Mouse (Mus musculus) forebrain, embryonic 10.5 days (tissue): ENCODE measurements around the gene Ifrd2. TPM values are rescaled to one million over a fixed set of nuclear protein-coding genes. Genes with fewer than 3 reads are reported as not detected.

Experiments
- DNase-seq: peaks from one replicate; pipeline ENCODE4 v3.0.0-alpha.2; 2017; ENCODE audit warnings: low spot score; ENCODE audit errors: extremely low spot score
- H3K27ac ChIP-seq: fragments of 300-500 bp; sonication (generic); 2 replicates; pipeline ENCODE4 v1.5.1; 2016; ENCODE audit warnings: mild to moderate bottlenecking
- H3K27me3 ChIP-seq: fragments of 300-500 bp; sonication (generic); 2 replicates; pipeline ENCODE4 v1.6.1; 2016; ENCODE audit warnings: mild to moderate bottlenecking; ENCODE audit not compliant: poor library complexity, severe bottlenecking
- H3K36me3 ChIP-seq: fragments of 300-500 bp; sonication (generic); replicated peaks from 2 replicates; pipeline ENCODE4 v1.6.1; 2016; ENCODE audit warnings: mild to moderate bottlenecking, moderate library complexity
- H3K4me1 ChIP-seq: fragments of 300-500 bp; sonication (generic); 2 replicates; pipeline ENCODE4 v1.6.1; 2016
- H3K4me3 ChIP-seq: fragments of 300-500 bp; sonication (generic); 2 replicates; pipeline ENCODE4 v1.5.1; 2016; ENCODE audit warnings: mild to moderate bottlenecking, moderate library complexity
- H3K9me3 ChIP-seq: fragments of 300-500 bp; sonication (generic); 2 replicates; pipeline ENCODE4 v1.6.1; 2016; ENCODE audit warnings: mild to moderate bottlenecking, moderate library complexity
- WGBS: fragments of 180-500 bp; shearing (Covaris S2); methylation state at CpG from one replicate; pipeline ENCODE4 v1.1.7; 2016; 5-methylcytosine and 5-hydroxymethylcytosine counted together
- polyA plus RNA-seq: library from polyadenylated mRNA; unstranded; fragments of >200 nt; fragmentation: Nextera tagmentation; extraction: Ambion mirVana; gene quantifications from 2 replicates; pipeline ENCODE4 v1.2.1, GENCODE M21; 2016

The Ifrd2 gene
- polyA plus RNA-seq, 1 experiment from 2014 or later, result 58.6 TPM

- peaks cover 81% of the 10 kb centered on the region for H3K4me1 ChIP-seq
- no peaks in the 10 kb centered on the region for H3K27me3 ChIP-seq
- peak overlapping the region; percentile 97 for H3K27ac ChIP-seq
- H3K9me3 ChIP-seq, result no peaks in the 10 kb centered on the region
- peaks cover 86% of the 10 kb centered on the region for H3K36me3 ChIP-seq
- peak; percentile 95 for DNase-seq
- H3K4me3 ChIP-seq, result peak overlapping the region; percentile 80
- 0% methylated on average over 2 of the region's 2 CpGs for WGBS
Measured at GRCm38 (mm10) chr9:107626844-107627277, 39.4 kb downstream of the Ifrd2 start.

DNA sequence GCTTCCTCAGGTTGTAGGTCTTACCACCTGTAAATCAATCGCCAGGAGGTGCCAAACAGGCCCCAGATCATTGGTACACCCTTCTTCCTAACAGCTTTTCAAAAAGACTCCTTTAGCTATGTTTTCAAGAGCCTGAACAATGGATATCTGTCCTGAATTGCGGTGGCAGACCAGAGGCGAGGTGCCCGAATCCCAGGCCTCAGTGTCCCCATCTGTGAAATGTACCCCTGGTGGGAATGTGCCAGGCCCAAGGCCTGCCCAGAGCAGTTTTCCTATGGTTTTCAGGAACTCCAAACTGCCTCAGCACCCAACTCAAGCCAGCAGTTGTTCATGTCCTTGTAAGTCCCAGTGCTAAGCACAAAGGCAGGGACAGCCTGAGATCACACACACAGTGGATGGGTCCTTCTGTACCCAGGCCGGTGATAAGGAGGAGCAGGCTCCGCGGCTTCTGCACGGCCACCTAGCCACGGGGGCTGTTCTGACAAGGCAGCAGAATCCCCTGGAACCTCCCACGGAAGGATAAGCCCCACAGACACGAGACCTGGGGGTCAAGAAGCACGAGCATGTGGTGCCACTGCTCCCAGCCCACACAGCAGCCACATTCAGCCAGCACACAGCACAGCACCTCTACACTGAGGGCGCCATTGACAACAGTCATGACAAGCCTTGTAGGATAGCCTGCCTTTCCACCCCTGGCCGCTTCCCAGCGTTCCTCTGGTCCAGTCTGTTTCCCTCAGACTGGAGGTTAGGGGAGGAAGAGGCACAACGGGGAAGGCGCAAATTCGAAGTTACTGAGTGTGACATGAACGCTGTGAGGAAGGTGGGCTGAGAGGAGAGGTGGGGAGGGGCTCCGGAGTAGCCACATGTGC lies 40.2 kb downstream of the Ifrd2 start:
- no peak for DNase-seq
- H3K4me1 ChIP-seq, result peaks cover 89% of the 10 kb centered on the region

DNA sequence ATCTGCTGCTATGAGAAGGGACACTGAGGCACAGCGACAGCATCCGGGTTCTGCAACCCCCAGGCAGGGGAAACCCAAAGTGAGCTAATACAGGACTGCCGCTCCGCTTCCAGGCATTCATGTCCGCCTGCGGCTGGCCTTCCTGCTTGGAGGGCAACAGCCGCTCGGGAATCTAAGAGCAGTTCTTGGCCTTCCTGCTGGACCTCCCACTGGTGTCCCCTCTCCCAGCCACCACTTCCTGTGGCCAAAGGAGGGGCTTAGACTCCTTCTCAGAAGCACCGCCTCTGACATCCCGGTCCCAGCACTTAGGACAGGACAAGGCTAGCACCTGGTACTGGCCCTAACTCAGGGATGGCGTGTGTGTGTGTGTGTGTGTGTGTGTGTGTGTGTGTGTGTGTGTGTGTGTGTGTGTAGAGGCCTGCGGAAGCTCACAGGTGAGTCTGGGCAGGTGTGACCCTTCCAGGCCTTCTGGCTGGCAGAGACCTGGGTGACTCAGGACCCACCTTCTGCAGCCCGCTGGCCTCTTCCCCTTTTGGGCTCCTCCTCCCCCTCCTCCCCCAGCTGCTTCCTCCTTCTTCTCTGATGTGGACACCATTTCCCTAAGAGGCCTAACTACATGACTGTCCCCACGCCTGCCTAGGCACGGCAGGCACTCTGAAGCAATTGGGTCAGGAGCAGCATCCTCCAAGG lies 41.4 kb downstream of the Ifrd2 start:
- H3K27me3 ChIP-seq, result no peaks in the 10 kb centered on the region
- WGBS, result 33% methylated on average over 15 of the region's 15 CpGs
- H3K4me1 ChIP-seq, result peaks cover 100% of the 10 kb centered on the region
- DNase-seq, result no peak
- H3K36me3 ChIP-seq, result peaks cover 85% of the 10 kb centered on the region
- peak overlapping the region; percentile 80 for H3K4me3 ChIP-seq
- H3K27ac ChIP-seq, result peak overlapping the region; percentile 97
- no peaks in the 10 kb centered on the region for H3K9me3 ChIP-seq

More for the DNA sequence above, 40.2 kb downstream of the Ifrd2 start:
- Histone ChIP-seq H3K27me3 (no peaks in the 10 kb centered on the region), H3K4me3 (peak overlapping the region; percentile 80), H3K36me3 (peaks cover 85% of the 10 kb centered on the region), H3K27ac (peak overlapping the region; percentile 97), H3K9me3 (no peaks in the 10 kb centered on the region)
- WGBS, result 22% methylated on average over 20 of the region's 20 CpGs

GRCm38 (mm10) chr9:107629411-107629730 lies 41.9 kb downstream of the Ifrd2 start:
- no peak for DNase-seq
- Histone ChIP-seq H3K4me3 (peak overlapping the region; percentile 80), H3K27ac (peak overlapping the region; percentile 97), H3K4me1 (peaks cover 100% of the 10 kb centered on the region), H3K36me3 (peaks cover 80% of the 10 kb centered on the region), H3K27me3 (no peaks in the 10 kb centered on the region), H3K9me3 (no peaks in the 10 kb centered on the region)
- 28% methylated on average over 4 of the region's 4 CpGs for WGBS

GRCm38 (mm10) chr9:107629901-107630425 lies 42.5 kb downstream of the Ifrd2 start:
- 7% methylated on average over 14 of the region's 14 CpGs for WGBS
- Histone ChIP-seq H3K4me1 (peaks cover 99% of the 10 kb centered on the region), H3K36me3 (peaks cover 74% of the 10 kb centered on the region), H3K27me3 (no peaks in the 10 kb centered on the region), H3K9me3 (no peaks in the 10 kb centered on the region), H3K27ac (peak overlapping the region; percentile 97), H3K4me3 (peak overlapping the region; percentile 80)
- no peak for DNase-seq

- Histone ChIP-seq H3K4me3 (peak overlapping the region; percentile 80), H3K36me3 (peaks cover 68% of the 10 kb centered on the region), H3K27ac (peak overlapping the region; percentile 97), H3K4me1 (peaks cover 99% of the 10 kb centered on the region), H3K9me3 (no peaks in the 10 kb centered on the region), H3K27me3 (no peaks in the 10 kb centered on the region)
- 0% methylated on average over 4 of the region's 4 CpGs for WGBS
- DNase-seq, result peak; percentile 84
Measured at GRCm38 (mm10) chr9:107630576-107630975, 43.1 kb downstream of the Ifrd2 start.

DNA sequence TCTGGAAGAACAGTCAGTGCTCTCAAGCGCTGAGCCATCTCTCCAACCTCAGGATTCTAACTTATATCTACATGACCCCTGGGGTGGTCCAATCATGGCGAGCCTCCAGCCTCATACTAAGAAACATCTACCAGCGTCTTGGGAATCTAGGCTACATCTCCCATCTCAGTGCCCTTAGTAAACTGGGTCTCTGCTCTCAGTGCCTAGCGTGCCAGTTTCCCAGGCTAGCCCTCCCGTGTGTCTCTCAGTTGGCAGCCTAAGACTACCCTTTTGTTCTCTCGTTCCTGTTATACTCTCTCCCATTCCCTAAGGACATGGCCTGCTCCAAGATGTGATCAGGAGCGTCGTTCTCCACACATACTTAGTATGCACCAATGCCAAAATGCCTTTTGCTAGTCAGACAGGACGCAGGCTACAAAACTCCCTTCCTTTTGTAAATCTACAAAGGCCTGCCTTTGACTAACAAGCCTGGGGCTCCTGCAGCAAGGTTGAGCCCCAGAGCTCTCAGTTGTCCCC lies 43.9 kb downstream of the Ifrd2 start:
- no peak for DNase-seq
- Histone ChIP-seq H3K27me3 (no peaks in the 10 kb centered on the region), H3K27ac (peak overlapping the region; percentile 97), H3K4me3 (peak overlapping the region; percentile 80), H3K4me1 (peaks cover 99% of the 10 kb centered on the region), H3K36me3 (peaks cover 60% of the 10 kb centered on the region), H3K9me3 (no peaks in the 10 kb centered on the region)
- WGBS, result 36% methylated on average over 9 of the region's 9 CpGs

GRCm38 (mm10) chr9:107631861-107632260 lies 44.4 kb downstream of the Ifrd2 start:
- no peaks in the 10 kb centered on the region for H3K27me3 ChIP-seq
- peaks cover 99% of the 10 kb centered on the region for H3K4me1 ChIP-seq
- H3K4me3 ChIP-seq, result peak overlapping the region; percentile 80
- peaks cover 58% of the 10 kb centered on the region for H3K36me3 ChIP-seq
- no peak for DNase-seq
- H3K9me3 ChIP-seq, result no peaks in the 10 kb centered on the region
- peak overlapping the region; percentile 97 for H3K27ac ChIP-seq
- 64% methylated on average over 8 of the region's 8 CpGs for WGBS

GRCm38 (mm10) chr9:107632478-107632877 lies 45.0 kb downstream of the Ifrd2 start:
- peak overlapping the region; percentile 80 for H3K4me3 ChIP-seq
- no peaks in the 10 kb centered on the region for H3K9me3 ChIP-seq
- no peaks in the 10 kb centered on the region for H3K27me3 ChIP-seq
- peaks cover 99% of the 10 kb centered on the region for H3K4me1 ChIP-seq
- 50% methylated on average over 6 of the region's 6 CpGs for WGBS
- peaks cover 55% of the 10 kb centered on the region for H3K36me3 ChIP-seq
- DNase-seq, result no peak
- H3K27ac ChIP-seq, result peak overlapping the region; percentile 97

- Histone ChIP-seq H3K27ac (peak overlapping the region; percentile 97), H3K36me3 (peaks cover 48% of the 10 kb centered on the region), H3K27me3 (no peaks in the 10 kb centered on the region), H3K9me3 (no peaks in the 10 kb centered on the region), H3K4me1 (peaks cover 98% of the 10 kb centered on the region), H3K4me3 (peak overlapping the region; percentile 80)
- DNase-seq, result peak; percentile 69
- 2% methylated on average over 33 of the region's 33 CpGs for WGBS
Measured at GRCm38 (mm10) chr9:107633091-107633660, 45.7 kb downstream of the Ifrd2 start.

DNA sequence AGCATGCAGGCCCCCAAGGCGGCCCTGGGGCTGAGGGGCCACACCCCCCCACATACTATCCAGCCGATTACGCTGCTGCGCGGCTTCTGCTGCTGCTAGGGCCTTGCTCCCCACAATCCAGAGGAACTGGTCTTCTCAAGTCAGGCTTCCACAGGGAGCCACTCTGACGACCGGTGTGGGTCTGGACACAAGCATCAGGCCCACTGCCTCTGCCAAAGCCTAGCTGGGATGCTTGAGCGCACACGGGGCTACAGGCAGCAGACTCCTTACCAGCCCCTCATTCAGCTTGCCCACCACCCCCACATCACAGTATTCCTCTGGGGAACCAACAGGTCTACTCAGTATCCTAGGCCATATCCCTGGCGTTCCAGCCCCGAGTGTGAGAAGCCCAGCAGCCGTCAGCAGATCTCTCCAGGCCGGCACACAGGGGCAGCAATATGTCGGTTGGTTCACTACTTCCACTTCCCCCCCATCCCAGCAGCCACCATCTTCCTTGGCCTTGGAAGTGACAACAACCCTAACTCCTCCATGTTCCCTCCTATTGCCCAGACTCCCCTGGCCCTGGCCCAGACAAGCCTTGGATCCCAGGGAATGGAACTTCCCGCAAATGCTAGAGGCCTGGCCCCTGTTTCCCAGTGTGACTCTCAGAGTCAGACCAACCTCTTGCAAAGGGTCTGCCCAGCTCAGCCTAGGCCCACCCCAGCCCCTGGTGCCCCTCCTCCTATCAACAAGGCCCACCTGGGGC lies 46.4 kb downstream of the Ifrd2 start:
- DNase-seq, result peak; percentile 48
- peak overlapping the region; percentile 80 for H3K4me3 ChIP-seq
- H3K27ac ChIP-seq, result peak overlapping the region; percentile 97
- peaks cover 42% of the 10 kb centered on the region for H3K36me3 ChIP-seq
- WGBS, result 2% methylated on average over 15 of the region's 15 CpGs
- H3K9me3 ChIP-seq, result no peaks in the 10 kb centered on the region
- H3K27me3 ChIP-seq, result no peaks in the 10 kb centered on the region
- peaks cover 92% of the 10 kb centered on the region for H3K4me1 ChIP-seq
